Mouse (Mus musculus) heart, adult 2 months (tissue): ENCODE measurements around the gene Polr1c. TPM values are rescaled to one million over a fixed set of nuclear protein-coding genes. Genes with fewer than 3 reads are reported as not detected.

Source experiments
- DNase-seq, 2 experiments: peaks; one replicate each; pipeline ENCODE4 v3.0.0; 2021
- H3K27ac ChIP-seq: fragments of 200-600 bp; 2 replicates; pipeline ENCODE4 v1.8.1; 2022
- H3K27me3 ChIP-seq: fragments of 200-500 bp; 2 replicates; pipeline ENCODE4 v1.6.1; 2012; ENCODE audit warnings: mild to moderate bottlenecking, low read length, inconsistent platforms, mixed read lengths; ENCODE audit not compliant: control insufficient read depth, insufficient read depth
- H3K36me3 ChIP-seq: fragments of 200-500 bp; 2 replicates; pipeline ENCODE4 v1.6.1; 2012; ENCODE audit warnings: low read length, inconsistent platforms; ENCODE audit not compliant: control insufficient read depth, insufficient read depth
- H3K4me1 ChIP-seq: fragments of 200-500 bp; 2 replicates; pipeline ENCODE4 v1.6.1; 2011; ENCODE audit warnings: low read length; ENCODE audit not compliant: control insufficient read depth, insufficient read depth
- H3K4me3 ChIP-seq: fragments of 200-600 bp; 2 replicates; pipeline ENCODE4 v1.8.1; 2022
- H3K79me2 ChIP-seq: fragments of 200-500 bp; replicated peaks from 2 replicates; pipeline ENCODE4 v1.6.1; 2012; ENCODE audit warnings: mild to moderate bottlenecking, inconsistent platforms, low read length, moderate library complexity, mixed read lengths; ENCODE audit not compliant: control insufficient read depth, insufficient read depth
- H3K9ac ChIP-seq: fragments of 200-500 bp; 2 replicates; pipeline ENCODE4 v1.6.1; 2012; ENCODE audit warnings: low read depth, mild to moderate bottlenecking, control low read depth, inconsistent platforms, low read length, mixed read lengths
- CTCF ChIP-seq: fragments of 200-600 bp; IDR thresholded peaks from 2 replicates; pipeline ENCODE4 v1.8.1; 2022; ENCODE audit warnings: antibody characterized with exemption, mild to moderate bottlenecking, moderate library complexity
- EP300 ChIP-seq: fragments of 200-500 bp; IDR thresholded peaks from 2 replicates; pipeline ENCODE4 v1.6.1; 2011; ENCODE audit warnings: low read depth, low read length, control low read depth; ENCODE audit not compliant: insufficient read depth
- POLR2A ChIP-seq: fragments of 200-500 bp; IDR thresholded peaks from 2 replicates; pipeline ENCODE4 v1.6.1; 2011; ENCODE audit warnings: mild to moderate bottlenecking, low read depth, low read length, control low read depth; ENCODE audit not compliant: insufficient read depth
- WGBS: fragments of 180-500 bp; shearing (Covaris S2); methylation state at CpG from one replicate; pipeline ENCODE4 v1.1.7; 2018; 5-methylcytosine and 5-hydroxymethylcytosine counted together
- intact Hi-C: fragments of 180-260 bp; cut with DNase I; formaldehyde crosslinking; loops from one replicate; pipeline ENCODE4 v1.15.1; 2025
- polyA plus RNA-seq: library from polyadenylated mRNA; depleted of rRNA; stranded (reverse); fragments of >200 nt; gene quantifications from 2 replicates; pipeline ENCODE4 v1.2.3, GENCODE M21; 2012
- total RNA-seq, 2 experiments: library from RNA; stranded (reverse); gene quantifications; 2 replicates each; pipeline ENCODE4 v1.2.3; 2021

The Polr1c gene
- total and polyA plus RNA-seq, 3 experiments: 19.1 to 24.7 (median 20.2) TPM

- intact Hi-C loops: no loop called here
- Histone ChIP-seq H3K79me2 (no peaks in the 10 kb centered on the region), H3K9ac (no peak overlapping the region), H3K4me3 (no peak overlapping the region), H3K27ac (no peak overlapping the region), H3K27me3 (no peaks in the 10 kb centered on the region), H3K4me1 (peaks cover 1% of the 10 kb centered on the region; the same call in 1 of the 2 replicates), H3K36me3 (peaks cover 2% of the 10 kb centered on the region; the same call in 1 of the 2 replicates)
- TF ChIP-seq EP300 (no peak), POLR2A (no peak), CTCF (no peak)
- no peak for DNase-seq
- 85% methylated on average over 13 of the region's 13 CpGs for WGBS
Measured at GRCm38 (mm10) chr17:46242274-46242673, 5.6 kb downstream of the Polr1c start.

DNA sequence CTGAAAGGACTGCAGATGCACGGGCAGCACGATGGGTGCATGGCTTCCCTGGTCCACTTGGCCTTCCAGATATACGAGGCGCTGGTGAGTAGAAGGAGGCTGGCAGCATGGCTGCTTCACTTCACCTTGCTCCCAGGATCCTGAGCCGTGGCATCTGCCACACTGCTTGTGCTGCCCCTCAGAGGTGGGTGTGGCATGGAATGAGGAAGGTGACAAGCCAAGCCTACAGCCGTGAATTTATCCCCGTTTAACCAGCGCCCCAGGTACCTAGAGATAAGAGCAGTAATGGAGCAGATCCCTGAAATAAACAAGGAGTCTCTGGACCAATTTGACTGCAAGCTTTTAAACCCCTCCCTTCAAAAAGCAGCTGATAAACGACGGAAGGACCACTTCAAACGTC, 6.4 kb downstream of the Polr1c start:
- Histone ChIP-seq H3K36me3 (no peaks in the 10 kb centered on the region), H3K4me3 (no peak overlapping the region), H3K4me1 (no peaks in the 10 kb centered on the region), H3K79me2 (no peaks in the 10 kb centered on the region), H3K27me3 (no peaks in the 10 kb centered on the region), H3K27ac (no peak overlapping the region), H3K9ac (no peak overlapping the region)
- no peak for DNase-seq
- TF ChIP-seq POLR2A (no peak), EP300 (no peak), CTCF (no peak)
- WGBS: 75% methylated on average over 11 of the region's 11 CpGs
- intact Hi-C loops: no loop called here

- intact Hi-C loops: no loop called here
- no peaks in the 10 kb centered on the region for H3K27me3 ChIP-seq
- H3K27ac ChIP-seq: no peak overlapping the region
- no peaks in the 10 kb centered on the region for H3K36me3 ChIP-seq
- H3K4me1 ChIP-seq: no peaks in the 10 kb centered on the region
- no peak overlapping the region for H3K4me3 ChIP-seq
- WGBS: 71% methylated on average over 15 of the region's 15 CpGs
- no peak for TF ChIP-seq POLR2A
- TF ChIP-seq CTCF: no peak
- TF ChIP-seq EP300: no peak
- H3K79me2 ChIP-seq: no peaks in the 10 kb centered on the region
- H3K9ac ChIP-seq: no peak overlapping the region
- no peak for DNase-seq
Measured at GRCm38 (mm10) chr17:46239516-46240114, 8.2 kb downstream of the Polr1c start.

DNA sequence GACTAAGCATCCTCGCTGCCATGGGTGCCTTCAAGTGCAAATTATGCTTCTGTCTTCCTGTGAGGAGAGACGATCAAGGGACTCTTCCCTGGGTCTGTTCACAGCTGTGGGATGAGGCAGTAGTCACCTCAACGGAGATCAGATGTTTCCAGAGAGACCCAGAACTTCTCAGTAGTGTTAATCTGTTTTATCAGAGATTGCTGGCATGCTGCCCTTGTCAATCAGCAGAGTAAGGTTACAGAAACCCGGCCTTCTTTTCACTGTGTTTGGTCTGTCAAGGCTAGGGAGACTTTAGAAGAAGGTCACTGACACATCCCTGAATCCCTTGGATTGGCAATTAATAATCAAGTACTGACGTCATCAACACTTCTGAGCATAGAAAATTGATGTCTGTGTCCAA, 10.4 kb downstream of the Polr1c start:
- 67% methylated on average over 5 of the region's 5 CpGs for WGBS
- Histone ChIP-seq H3K4me3 (no peak overlapping the region), H3K79me2 (no peaks in the 10 kb centered on the region), H3K4me1 (no peaks in the 10 kb centered on the region), H3K36me3 (no peaks in the 10 kb centered on the region), H3K27me3 (no peaks in the 10 kb centered on the region), H3K9ac (no peak overlapping the region), H3K27ac (no peak overlapping the region)
- intact Hi-C loops: no loop called here
- DNase-seq: no peak
- TF ChIP-seq EP300: no peak
- no peak for TF ChIP-seq POLR2A
- no peak for TF ChIP-seq CTCF

GRCm38 (mm10) chr17:46237079-46237478, 10.8 kb downstream of the Polr1c start:
- H3K79me2 ChIP-seq: no peaks in the 10 kb centered on the region
- no peak for DNase-seq
- H3K27ac ChIP-seq: no peak overlapping the region
- H3K27me3 ChIP-seq: no peaks in the 10 kb centered on the region
- H3K36me3 ChIP-seq: no peaks in the 10 kb centered on the region
- WGBS: 83% methylated on average over 6 of the region's 6 CpGs
- no peak overlapping the region for H3K4me3 ChIP-seq
- H3K9ac ChIP-seq: no peak overlapping the region
- TF ChIP-seq EP300 (no peak), CTCF (no peak), POLR2A (no peak)
- no peaks in the 10 kb centered on the region for H3K4me1 ChIP-seq
- intact Hi-C loops: no loop called here

- TF ChIP-seq EP300: no peak
- no peak for TF ChIP-seq CTCF
- no peak for TF ChIP-seq POLR2A
- Histone ChIP-seq H3K4me1 (no peaks in the 10 kb centered on the region), H3K36me3 (no peaks in the 10 kb centered on the region), H3K4me3 (no peak overlapping the region), H3K27ac (no peak overlapping the region), H3K27me3 (no peaks in the 10 kb centered on the region), H3K9ac (no peak overlapping the region), H3K79me2 (no peaks in the 10 kb centered on the region)
- DNase-seq: no peak
- WGBS: 71% methylated on average over 1 of the region's 1 CpGs
- intact Hi-C loops: no loop called here
Measured at GRCm38 (mm10) chr17:46236067-46236466, 11.8 kb downstream of the Polr1c start.
